Mouse (Mus musculus) c-Kit-negative CD71-positive TER-119-positive erythroid progenitor cells, embryonic 14.5 days (primary cell): ENCODE results near the gene Prg2.

Experiments used
- DNase-seq: peaks from one replicate; pipeline ENCODE4 v3.0.0-alpha.2; 2013; ENCODE audit warnings: low read depth, low spot score

The Prg2 gene

DNA sequence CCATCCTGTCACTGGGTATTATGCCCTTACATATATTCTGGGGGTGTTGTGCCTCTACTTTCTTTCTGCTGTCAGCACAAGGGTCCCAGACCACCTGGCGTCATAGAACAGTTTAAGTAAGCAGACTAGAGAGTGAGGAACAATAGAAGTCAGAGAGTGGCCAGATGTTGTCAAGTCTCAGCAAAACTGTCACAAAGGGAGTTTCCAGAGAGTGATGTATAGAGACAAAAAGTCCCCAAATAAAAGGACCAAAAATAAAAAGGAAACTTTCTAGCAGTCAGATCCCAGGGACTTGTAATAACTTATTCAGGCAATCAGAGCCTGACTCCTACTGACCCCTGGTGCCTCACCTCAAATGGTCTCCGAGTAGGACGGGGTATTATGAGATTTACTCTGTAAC lies 18.4 kb upstream of the Prg2 start:
- no peak for DNase-seq

DNA sequence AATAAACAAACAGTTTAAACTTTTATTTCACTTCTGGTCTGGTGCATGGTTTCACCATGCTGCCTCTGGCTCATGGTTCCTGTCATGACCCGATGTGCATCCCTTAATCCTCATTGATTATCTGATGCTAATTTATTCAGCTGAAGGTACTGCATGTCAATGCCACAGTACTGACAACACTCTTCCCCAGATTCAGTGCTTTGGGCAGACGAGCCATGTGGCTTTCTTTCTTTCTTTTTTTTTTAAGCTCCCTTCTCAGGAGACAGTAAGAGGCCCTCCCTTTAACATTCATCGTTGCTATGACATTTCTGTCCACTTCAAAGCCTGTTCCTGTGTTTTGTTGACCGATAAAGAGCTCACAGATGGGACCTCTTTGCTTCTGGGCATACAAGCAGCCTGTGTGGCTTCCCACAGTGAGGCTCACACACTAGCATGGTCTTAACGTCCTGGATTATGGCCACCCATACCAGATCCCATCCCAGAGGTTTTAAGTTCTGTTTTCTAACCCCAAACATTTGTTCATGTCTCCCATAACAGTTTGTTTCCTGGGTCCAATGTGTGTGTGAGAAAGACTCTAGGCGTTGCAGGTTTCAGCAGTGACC lies 17.3 kb upstream of the Prg2 start:
- no peak for DNase-seq

DNA sequence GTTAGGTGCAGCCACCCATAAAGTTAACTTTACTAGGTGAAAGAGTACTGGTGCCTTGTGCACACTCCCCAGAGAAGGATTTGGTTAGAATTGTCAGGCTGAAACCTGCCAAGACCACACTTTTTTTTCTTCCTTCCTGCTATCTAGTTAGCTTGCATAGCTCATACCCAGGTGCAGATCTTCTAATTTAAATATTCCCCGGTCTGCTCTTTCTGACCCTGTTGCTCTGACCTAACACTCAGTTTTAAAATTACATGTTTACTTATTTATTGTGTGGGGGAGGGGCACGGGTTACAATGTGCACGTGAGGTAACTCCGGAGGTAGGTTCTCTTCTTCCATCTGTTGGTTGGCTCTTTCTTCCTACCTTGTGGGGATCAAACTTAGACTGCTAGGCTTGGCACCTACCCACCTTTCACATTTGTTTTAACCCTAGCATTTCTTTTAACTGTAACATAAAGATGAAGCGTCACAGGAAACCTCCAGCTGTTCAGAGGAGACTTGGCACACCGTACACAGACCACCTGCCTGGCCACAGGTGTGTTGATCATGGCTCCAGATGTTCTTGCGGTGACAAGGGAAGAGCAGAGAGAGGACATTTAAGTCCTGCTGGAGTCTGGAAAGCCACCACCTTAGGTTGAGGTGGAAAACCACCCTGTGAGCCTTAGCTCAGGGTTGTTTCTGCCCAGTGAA lies 16.0 kb upstream of the Prg2 start:
- DNase-seq, result no peak

DNA sequence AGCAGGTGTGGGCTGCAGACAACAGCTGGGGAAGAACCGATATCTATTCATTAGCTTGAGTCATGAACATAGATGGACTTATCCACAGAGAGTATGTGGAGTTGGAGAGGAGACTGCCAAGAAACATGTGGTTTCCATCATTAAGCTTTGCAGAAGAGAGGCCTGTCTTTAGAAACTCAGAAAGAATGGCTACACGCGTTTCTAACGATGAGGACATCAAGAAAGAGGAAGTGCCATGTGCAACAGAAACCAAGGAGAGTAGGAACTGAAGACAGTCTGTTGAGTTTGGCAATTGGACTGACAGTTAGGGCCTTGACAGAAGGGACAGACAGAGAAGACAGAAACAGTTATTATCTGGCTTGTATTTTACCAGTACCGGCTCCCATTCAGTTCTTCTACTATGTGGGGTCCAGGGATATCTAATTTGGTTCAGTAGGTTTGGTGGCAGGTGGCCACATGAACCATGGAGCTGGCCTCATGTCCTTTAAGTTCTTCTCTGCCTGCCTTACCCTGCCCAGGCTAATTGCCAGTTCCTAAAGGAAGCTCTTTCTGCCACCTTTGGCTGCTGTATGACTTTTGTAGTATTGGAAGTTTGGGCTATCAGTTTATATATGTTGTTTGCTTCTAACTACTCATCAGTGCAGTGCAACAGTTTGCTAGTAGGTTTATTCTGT lies 12.8 kb upstream of the Prg2 start:
- no peak for DNase-seq

DNA sequence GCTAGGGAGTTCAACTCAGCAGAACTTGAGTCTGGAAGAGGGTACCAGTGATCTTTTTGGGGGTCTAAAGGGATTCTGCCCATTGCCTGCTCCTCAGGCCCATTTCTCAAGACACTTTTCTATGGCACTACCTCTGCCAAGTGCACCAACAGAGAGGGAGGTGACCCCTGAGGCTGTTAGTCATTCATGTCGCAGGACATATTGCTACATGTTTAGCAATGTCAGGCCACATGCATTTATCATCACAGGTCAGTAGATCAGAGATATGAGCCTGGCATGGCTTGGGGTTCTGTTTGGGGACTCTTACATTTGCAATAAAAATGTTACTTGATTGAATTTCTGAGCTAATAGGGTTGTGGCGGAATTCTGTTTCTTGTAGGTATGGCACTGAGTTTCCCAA lies 4.7 kb upstream of the Prg2 start:
- DNase-seq, result no peak

DNA sequence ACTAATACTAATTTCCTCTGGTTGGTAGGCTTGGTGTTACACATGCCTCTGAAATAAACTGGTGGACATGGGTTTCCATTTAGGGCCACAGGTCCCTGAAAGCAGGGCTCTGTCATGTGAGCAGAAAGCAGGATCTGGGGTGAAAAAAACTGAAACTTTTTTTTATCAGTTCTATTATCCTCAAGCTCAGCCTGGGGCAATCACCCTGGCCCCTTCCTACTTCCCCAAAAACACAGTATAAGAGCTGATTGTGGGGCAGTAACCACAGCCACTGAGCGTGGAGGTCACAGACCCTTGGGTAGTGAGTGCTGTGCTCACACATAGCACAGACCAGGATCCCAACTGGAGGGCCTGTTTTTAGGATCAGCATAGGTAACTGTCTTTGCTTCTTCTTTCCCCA lies 7.7 kb downstream of the Prg2 start, which contains the start of gene Prg3:
Gene Prg3 (plus strand): TSS at position 286 of the 400 bp plus-strand sequence.
- no peak for DNase-seq

DNA sequence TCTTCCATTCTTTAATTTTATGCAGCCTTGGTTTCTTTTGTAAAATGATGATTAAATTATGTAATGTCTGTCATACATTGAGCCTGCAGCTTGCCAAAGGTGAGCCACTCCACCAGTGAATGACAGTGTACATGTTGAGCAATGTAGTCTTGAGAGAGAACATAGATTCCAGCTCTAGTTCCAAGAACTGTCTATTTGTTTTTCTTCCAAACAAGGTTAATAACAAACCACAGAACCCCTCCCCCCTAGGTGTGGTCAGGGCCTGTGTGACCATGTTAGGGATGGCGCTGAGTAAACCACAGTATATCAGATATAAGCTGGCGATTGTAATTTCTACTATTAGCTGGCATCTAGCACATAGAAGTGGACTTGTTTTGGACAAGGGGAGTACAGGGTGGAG lies 16.1 kb downstream of the Prg2 start:
- no peak for DNase-seq

DNA sequence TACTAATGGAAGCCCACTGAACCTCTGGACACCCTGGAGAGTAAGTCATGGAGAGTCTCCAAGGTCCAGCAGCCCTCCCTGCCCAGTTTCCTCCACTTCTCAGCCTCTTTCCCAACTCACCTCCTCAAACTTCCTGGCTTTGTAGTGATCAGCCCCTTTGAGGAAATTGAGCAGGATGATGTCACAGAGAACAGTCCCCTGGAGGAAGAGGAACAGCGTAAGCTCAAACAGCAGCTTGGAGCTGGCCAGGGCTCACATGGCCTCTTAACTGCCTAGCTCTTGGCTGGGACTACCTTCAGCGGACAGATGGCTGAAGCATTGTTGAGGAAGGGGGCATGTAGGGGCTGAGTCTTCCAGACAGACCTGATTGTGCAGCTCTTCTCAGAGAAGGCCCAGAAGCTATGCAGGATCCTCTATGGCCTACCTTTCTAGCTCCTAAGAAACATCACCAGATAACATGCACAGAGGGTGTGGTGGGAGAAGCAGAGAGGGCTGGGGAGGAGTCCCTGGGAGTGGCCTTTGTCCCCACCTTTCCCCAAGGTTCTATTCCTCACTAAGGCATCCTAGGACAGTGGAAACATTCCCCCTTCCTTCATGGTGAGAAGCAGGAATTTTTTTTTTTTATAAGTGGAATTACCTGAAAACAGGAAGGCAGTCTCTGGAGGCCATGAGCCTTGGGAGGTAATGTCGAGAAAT lies 19.4 kb downstream of the Prg2 start:
- DNase-seq, result no peak

DNA sequence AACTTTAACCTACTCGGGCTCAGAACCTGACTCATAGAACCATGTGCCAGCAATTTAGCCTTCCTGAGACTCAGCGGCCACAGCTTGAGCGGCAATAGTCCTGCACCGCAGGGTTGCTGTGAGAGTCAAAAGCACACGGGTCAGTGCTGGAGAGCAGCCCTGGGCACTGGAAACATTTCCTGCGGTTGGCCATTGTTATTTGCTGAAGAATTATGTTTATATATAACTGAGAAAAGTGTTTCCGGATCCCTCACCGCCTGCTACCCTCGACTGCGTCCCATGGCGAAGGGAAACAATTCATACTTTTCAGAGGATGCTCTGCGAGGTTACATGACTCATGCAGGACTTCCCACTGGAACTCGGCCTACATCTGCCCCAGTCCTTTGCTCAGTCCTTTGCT lies 21.2 kb downstream of the Prg2 start:
- DNase-seq, result no peak

DNA sequence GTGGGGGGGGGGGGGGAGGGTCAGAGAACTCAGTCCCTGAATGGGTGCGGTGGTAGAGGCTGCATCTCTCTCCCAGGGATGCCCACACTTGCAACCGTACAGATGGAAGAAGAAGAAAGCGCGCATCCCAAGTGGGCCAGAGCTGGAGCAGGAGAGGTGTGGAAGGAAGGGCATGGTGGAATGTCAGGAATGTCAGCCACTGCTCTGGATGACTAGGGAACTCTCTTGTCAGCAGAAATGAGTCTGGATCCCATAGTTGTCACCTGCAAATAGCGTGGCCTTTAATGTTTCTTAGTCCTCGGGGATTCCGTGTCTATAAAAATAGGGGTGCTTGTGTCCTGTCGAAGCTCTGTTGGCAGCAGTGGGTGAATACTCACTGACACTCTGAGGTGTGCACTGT lies 22.3 kb downstream of the Prg2 start:
- DNase-seq, result no peak

DNA sequence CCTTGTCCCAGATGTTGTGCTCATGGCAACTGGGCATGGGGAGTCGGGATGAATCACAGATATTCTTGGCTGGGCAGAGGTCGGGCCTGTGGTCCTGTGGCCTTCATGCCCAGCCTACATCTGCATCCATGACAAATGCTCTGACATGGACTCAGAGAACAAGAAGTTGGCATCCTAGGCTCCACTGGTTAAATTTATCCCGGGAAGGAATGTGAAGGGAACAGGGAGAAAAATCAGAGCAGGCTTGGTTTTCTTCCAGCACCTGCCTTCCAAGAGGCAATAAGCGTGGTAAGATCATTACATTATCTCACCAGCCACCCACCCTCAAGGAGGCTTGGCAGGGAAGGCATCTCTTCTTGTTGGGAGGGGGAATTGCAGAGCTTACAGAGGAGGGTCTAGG lies 24.1 kb downstream of the Prg2 start:
- no peak for DNase-seq

DNA sequence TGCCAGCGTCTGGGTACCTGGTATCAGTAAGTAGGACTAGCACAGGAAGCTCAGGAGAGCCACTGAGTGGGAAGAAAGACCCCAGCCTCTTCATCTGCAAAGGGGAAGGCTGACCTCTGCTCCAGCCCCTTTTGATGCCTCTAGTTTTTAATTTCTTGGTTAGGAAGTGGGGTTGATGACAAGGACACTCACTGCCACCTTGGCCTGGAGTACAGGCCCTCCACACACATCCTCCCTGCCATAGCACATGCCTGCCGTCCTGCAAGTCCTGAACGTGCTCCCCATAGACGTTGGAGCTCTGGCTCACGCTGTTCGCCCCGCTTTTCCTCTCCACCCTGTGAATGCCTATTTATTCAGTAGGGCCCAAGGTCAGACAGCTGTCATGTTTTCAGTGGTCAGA lies 26.3 kb downstream of the Prg2 start:
- DNase-seq, result no peak

DNA sequence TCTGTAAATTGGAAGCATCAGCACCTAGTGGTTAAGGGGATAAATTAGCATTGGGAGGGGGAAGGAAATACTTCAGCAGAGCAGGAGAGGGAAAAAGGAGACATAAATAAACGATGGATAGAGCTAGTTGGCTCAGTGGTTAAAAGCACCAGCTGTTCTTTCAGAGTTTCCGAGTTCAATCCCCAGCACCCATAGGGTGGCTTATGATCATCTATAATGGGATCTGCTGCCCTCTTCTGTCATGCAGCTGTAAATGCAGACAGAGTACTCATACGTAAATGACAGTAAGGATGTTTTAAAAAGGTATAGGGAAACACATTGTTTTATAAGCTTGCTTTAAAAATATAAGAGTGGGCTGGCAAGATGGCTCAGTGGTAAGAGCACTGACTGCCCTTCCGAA lies 27.5 kb downstream of the Prg2 start:
- DNase-seq, result peak; percentile 43

DNA sequence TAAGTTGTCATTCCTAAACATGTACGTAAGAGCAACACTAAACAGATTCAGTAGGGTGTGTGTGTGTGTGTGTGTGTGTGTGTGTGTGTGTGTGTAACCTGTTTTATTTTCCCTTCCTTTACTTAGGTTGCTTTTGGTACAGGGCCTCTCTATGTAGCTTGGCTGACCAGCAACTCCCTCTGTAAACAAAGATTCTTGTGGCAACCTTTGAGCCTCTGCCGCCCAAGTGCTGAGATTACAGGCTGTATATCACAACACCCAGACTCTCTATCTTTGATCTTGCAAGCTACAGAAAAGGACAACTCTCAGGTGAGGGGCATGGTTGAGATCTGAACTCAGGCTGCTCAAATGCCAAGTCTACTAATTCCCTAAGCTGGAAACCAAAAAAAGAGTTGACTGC lies 29.0 kb downstream of the Prg2 start:
- no peak for DNase-seq

DNA sequence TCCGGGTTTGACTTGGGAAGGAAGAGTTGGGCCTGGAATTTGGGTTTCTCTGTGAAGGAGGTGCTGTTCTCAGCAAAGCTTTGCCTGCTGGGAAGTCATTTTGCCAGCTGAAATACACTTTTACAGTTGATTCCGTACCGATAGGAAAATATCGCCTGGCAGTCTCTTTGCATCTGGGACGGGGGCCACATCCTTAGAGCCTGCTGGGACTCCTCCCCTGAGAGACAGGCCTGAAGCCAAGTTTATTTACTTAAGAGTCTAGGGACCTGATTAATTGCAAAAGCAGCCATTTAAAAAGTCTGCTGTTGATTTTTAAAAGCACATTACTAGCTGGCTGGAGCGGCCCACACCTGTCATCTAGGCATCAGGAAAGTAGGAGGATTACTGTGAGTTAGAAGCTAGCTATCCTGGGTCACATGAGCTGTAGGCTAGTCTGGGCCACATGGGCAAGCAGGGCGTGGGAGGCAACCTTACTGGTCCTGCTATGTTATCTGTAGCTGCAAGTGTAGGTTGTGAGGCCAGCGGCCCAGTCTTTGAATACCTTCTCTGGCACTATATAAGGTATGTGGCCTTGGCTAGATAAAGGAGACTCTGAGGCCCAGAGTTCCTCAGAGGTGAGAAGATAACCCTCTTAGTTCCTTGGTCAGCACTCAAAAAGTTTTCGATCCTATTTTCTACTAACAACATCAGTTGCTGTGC lies 31.8 kb downstream of the Prg2 start:
- DNase-seq, result peak; percentile 77

DNA sequence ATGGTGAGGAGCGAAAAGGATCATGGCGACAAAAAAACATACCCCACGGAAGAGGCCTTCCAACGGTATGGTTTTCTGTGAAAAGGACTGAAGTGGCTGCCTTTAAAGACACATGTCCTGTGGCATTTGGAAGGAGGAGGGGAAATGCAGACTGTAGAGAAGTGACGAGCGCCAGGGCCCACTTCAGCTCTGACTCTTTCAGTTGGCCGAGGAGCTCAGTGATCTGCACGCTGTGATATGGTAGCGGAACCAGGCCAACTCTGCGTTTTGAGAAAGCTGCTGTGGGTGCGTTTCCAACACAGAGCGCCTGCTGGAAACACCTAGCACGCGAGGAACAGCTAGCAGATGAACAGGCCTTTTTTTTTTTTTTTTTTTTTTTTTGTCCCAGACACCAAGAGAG lies 32.4 kb downstream of the Prg2 start:
- no peak for DNase-seq

DNA sequence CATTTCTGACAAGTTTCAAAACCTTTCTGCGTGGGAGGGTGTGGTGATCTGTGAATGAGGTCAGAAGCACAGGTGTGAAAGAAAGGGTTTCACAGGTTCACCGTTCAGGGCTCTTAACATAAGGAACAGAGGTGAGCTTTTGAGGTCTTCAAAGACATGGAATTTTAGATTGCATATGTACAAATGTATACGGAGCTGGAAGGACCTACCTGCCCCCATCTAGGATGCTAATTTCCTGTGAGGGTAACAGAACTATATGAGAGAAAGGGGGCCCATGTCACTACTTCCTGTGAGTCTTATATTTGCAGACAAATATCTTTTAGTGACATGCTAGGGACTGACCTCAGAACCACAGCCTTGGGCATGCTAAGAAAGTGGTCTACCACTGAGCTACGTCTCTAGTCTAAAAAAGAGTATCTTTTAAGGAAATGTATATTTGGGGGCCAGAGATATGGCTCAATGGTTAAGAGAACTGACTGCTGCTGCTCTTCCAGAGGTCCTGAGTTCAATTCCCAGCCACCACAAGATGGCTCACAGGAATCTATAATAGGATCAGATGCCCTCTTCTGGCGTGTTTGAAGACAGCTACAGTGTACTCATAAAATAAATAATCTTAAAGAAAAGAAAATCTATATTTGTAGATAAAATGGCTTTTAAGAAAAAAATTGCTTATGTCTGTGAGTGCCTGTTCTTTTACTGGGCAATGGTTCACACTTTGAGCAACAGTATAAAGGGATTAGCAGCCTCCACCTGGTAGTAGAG lies 33.7 kb downstream of the Prg2 start:
- DNase-seq, result no peak

DNA sequence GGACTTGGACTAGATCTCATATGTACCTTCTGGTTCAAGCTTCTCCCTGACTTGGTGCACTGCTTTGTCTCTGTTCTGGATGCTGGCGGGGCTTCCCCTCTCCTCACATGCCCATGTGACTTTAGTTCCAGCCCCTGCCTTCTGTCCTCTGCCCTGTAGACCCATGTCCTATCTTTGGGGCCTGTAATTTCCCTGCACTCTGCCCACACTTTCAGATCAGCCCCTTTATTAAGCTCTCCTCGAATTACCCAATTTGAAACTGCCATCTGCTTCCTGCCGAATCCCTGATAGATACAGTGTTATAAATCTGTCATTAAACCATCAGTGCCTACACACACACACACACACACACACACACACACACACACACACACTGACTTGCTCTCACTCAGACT lies 34.3 kb downstream of the Prg2 start:
- no peak for DNase-seq

DNA sequence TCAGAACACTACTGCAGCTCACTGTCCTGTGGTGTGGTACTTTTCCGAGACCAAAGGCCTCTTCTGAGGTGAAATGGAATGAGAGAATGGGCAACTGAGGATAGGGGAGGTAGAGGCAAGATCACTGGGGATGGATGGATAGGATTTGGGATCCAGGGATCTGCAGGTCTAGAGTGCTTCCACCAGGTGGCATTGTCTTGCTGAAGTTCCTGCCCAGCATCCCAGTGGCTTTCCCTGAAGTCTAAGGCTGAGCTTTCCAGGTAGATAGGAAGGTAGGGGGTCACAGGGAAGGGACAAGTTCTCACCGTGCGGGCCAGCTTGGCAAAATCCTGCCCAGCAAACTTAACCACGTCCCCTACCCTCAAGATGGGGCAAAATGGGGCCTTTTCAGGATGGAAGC lies 41.8 kb downstream of the Prg2 start:
- DNase-seq, result no peak

DNA sequence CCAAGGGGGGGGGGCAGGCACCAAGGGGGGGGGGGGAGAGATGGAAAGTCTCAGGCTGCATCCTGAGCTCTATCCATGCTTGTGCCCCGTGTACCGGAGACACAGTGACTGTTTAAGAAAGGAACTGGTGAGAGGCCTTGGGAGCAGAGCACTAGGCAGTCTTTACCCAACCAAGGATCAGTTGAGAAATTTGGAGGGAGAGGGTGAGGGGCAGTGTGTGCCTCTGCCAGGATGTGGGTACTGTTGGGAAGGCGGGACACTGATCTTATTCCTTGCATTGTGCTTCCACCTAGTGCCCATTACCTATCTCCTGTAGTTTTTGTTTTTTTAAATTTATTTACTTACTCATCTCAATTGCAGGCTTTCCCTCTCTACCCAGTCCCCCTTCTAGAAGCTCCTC lies 45.9 kb downstream of the Prg2 start:
- DNase-seq, result no peak

DNA sequence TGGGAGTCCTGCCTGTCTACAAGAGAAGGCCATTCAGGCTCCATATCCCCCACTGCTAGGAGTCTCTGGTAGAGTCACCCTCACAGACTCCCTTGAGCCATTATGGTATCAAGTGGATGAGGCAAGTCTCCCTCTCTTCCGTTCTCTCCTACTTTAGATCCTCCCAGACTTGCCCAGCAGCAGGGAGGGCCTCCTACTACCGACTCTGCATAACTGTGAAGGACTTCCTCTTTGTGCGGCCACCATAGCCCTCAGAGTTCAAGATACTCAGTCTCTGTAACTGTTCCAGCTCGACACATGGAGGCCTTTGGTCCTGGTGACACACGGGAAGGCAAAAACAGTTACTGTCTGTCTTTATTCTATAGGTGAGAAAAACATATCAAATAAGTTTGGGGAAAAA lies 47.0 kb downstream of the Prg2 start:
- DNase-seq, result no peak
